Mouse (Mus musculus) megakaryocyte progenitor cell, adult 5-6 weeks (primary cell): ENCODE measurements around the gene C130050O18Rik. TPM values are rescaled to one million over a fixed set of nuclear protein-coding genes. Genes with fewer than 3 reads are reported as not detected.

Experiments used
- ATAC-seq: replicated peaks from 2 replicates; pipeline ENCODE4 v1.8.0; 2016; ENCODE audit warnings: mild to moderate bottlenecking, moderate TSS enrichment, inconsistent platforms; ENCODE audit not compliant: poor library complexity
- total RNA-seq, 2 experiments: library from RNA; stranded (forward) in 1 of 2; stranded (reverse) in 1 of 2; fragments of 157-497, 149-512 nt in 1 of 2; fragments of 200-1000 nt in 1 of 2; gene quantifications; 2 replicates each; pipeline versions ENCODE4 v1.2.3 to v1.2.4; 2015 to 2017

Gene C130050O18Rik
- total RNA-seq (2015) (1.8 and 2.3 TPM in 2 replicates), total RNA-seq (2017) (1.3 and 2.1 TPM in 2 replicates)

DNA sequence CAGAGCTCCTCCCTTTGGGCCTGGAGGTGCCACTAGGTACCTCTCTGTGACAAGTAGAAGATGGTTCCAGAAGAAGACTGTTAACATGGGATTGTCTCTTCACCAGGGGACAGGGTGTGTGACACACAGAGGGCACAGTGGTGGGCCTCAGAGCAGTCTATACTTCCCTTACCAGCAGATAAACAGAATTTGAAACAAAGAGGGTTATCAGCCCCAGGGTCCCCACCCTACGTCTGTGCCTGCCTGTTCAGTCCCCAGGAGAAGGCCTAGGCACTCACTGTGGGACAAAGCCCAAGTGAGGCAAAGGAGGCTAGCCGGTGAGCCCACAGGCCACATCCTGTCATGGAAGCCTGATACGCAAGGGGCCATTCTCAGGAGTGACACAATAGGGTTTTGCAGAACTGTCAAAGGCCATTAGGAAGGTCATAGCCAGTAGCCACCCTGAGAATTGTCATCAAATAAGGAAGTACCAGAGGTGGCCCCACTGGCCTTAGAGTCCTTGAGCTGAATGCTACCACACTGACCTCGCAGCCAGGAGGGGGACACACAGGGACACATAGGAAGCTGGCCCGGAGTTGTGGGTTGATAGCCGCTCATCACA lies at the start of gene C130050O18Rik:
Gene C130050O18Rik, plus strand, starts transcription at position 480 of the 601 bp plus-strand sequence.
- ATAC-seq: peak; percentile 57

DNA sequence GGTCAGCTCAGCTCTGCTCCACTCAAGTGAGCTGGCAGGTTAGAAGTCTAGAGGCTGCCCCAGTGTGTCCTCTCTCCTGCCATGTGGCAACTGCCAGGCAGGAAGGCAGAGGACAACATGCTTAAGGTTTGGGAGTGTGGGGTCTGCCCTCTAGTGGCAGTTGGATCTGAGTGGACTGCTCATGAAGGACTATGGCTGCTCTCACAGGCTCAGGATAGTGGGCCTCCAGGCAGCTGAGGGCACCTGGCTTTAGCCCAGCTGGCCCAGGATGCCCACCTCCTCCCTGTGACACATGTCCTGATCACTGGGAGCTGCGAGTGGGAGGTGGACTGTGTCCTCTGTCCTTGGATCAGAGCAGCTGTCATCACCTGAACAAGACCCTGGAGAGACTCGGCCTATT lies 46.4 kb upstream of the C130050O18Rik start:
- ATAC-seq: peak; percentile 79

DNA sequence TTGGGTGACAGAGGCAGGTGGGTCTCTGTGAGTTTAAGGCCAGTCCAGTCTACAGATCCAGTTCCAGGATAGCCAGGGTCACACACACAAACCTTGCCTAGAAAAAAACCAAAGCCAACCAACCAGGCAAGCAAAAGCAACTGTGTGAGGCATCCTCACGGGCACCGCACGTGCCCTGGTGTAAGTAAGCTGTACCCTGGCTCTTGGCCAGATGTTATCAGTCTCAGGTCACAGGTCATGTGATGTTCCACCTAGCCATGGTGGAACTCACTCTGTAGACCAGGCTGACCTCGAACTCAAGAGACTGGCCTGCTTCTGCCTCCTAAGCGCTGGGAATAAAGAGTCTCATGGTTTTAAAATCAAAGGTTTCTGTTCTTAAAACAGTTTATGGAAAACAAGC lies 45.8 kb upstream of the C130050O18Rik start:
- ATAC-seq: no peak

DNA sequence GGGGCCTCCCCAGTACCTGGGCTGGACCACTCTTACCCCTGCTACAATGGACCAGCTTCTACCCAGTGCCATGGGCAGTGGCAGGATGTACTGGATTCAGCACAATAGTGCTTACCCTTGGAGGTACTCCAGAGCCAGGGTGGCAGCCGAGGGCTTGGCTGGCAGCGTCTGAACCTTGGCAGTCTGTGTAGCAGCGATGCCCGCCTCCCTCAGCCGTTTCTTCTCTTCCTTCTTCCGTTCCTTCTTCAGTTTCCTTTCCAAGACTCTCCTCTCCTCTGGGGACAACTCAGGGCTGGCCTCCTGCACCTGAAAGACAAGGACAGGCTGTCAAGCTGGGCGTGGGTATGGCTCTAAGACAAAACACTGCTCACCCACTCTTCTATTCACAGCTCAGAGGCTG lies 41.2 kb upstream of the C130050O18Rik start:
- no peak for ATAC-seq

DNA sequence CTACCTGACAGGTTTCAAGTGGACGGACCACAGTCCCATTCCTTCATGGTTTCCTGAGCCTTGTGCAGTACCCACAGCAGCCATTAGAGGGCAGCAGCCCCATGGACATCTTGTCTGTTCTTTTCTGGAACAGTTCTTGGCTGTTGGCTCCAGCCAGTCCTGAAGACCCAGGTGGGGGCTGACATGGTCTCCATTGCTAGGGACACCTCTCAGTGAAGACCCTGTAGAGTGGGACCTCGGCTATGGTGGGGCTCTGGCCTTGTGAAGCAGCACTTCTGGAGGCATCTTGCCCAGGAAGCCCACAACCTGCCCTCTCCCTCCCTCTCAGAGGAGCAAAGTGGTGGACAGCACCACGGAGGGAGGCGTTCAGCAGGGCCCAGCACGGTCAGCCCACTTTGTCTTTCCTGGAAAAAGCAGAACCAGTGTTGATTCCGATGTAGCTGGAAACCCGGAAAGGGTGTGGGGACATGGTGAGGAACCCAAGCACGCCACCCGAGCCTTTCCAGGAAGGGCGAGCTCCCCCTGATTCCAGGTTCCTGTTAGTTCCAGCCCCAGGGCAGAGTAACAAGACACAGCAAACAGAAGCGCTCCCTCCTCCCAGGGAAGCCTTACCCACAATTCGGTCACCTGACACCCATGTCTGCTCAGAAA lies 40.7 kb upstream of the C130050O18Rik start:
- ATAC-seq: peak; percentile 71

DNA sequence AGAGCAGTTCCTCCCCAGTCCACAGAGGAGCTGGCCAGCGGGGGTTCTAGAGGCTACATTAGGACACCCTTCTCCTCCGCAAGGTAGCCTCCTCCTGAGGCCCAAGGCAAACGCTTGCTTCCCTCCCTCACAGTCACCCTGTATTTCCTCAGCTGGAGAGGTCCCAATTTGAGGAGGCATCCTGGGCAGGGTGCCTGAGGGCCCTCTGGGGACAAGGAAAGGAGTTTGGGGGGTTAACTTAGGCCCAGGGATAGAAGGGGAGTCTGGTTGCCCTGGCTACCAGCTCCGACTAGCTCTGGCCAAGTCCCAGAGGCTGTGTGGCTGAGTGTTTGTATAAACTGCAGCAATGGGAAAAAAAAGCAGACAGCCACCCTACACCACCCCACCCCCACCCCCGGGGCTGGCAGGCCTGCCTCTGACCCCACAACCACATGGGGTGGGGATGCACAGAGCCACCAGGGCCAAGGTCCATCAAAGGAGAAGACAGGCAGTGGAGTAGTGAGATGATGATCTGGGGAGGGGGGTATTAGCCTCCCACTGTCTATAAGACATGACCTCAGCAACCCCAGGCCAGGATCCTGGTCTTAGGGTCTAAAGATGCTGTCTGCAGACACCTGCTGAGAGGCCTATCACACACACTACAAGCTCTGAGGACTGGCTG lies 40.0 kb upstream of the C130050O18Rik start:
- ATAC-seq: no peak

DNA sequence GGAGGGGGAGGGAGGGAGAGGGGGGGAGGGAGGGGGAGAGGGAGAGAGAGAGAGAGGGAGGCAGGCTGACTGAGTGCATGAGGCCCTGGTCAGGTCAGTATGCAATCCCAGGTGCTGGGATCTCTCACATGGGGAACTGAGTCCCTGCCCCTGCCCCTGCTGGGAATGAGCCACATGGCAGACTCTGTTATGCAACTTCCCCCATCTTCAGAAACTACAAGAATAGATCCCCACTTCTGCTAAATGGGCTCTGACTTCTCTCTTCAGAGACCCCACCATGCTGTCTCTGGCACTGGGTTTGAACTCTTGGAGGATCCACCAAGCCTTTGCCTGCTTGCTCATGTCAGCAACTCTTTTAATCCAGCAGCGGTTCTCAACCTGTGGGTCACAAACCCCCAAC lies 39.3 kb upstream of the C130050O18Rik start:
- peak; percentile 59 for ATAC-seq

DNA sequence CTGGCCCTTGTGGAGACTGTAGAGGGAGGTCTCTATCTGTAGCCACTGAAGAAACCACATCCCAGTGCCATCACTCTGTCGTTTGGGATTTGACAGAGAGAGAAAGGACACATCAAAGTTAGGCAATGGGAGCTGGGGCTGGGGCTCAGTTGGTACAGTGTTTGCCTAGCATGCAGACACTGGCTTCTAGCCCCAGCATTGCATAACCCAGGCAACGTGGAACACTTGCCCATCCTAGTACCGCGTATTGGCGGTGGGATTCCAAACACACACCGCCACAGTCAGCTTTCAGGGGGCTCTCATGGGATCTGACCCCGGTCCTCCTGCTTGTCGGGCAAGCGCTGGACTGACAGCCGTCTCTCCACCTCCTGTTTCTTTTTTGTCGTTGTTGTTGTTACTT lies 38.6 kb upstream of the C130050O18Rik start:
- peak; percentile 30 for ATAC-seq

DNA sequence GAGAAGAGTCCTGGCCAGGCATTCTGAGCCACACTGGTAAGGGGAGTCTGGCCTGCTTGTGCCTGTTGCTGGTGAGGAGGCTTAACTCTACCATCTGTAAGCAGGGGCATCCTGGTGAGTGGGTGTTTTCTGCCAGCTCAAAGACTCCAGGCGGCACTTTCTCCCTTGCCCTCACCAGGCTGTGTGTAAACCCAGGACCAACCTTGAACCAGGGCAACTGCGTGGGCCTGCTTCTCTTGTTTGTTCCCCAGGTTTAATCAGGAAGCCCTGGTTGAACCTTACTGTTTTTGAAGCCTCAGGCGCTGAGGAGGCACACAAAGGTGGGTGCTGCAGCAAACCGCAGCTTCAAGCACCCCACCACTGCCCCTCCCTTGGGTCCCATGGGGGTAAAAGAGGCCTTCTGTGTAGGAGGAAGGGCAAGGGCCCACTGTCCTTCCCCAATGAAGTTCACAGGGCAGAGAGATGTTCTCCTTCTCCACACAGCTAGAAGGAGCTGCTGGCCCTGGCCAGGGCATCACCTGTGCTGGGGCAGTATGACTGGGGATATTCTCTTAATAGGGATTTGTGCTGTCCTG lies 37.1 kb upstream of the C130050O18Rik start:
- ATAC-seq: no peak

DNA sequence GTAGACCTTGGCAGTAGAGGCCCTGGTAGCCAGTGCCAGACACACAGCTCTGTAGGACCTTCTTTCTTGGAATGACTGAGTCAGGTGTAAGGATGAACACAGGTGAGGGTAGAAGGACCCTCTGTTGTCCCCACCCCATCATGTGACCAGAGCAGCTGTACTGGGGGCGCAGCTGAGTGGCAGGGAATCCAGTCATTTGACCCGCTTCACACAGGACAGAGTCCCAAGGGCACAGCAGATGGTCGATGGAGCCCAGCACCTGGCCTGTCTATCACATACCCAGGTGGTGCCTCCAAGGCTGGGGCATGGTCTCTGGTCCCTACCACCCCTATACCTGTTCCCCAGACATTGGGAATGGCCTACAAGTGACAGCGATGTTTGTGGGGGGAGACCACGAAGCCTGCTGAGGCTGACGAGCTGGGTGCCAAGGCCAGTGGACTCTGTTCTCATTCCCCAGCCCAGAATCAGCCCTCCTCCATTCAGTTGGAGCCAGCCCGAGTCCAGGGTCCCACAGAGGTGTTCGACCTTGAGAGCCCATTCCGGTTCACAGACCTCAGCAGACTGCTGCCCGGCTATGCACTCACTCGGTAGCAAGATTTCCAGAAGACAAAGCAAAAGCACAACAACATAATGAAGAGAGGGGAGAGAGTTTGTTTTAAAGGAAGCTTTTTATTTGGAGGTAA lies 36.3 kb upstream of the C130050O18Rik start:
- ATAC-seq: no peak

DNA sequence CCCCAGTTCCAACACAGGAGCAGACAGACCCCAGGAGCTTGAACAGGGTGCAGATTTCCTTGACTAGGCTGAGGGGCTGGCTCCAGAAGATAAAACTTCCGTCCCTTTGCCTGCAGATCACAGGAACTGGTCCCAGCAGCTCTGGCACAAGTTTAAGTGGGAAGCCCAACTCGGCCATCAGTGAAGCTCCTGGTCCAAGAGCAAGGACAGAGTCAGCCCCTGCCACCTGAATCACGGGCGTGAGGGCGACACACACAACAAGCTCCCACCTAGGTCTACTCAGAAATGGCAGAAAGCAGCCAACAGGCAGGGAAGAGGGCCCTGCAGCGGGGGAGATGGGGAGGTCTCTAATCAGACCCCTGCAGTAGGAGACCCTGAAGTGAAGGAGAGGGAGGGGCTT lies 34.7 kb upstream of the C130050O18Rik start:
- no peak for ATAC-seq

DNA sequence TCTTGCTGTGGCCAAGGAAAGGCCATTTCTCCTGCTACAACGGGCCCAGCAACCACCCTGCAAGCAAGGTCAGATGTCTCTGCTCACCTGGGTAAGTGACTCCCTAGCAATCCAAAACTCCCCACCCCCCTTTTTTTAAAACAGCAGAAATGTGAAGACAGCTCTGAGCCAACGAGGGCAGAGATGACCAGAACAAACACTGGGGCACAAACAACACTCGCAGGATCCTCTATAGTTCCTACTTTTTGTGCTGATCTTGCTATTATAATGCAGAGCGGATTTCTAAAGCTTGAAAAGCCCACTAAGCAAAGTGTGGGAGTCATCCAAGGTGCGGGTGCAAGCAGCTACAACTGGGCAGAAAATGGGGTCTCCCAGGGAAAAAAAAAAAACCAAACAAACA lies 34.0 kb upstream of the C130050O18Rik start:
- no peak for ATAC-seq

DNA sequence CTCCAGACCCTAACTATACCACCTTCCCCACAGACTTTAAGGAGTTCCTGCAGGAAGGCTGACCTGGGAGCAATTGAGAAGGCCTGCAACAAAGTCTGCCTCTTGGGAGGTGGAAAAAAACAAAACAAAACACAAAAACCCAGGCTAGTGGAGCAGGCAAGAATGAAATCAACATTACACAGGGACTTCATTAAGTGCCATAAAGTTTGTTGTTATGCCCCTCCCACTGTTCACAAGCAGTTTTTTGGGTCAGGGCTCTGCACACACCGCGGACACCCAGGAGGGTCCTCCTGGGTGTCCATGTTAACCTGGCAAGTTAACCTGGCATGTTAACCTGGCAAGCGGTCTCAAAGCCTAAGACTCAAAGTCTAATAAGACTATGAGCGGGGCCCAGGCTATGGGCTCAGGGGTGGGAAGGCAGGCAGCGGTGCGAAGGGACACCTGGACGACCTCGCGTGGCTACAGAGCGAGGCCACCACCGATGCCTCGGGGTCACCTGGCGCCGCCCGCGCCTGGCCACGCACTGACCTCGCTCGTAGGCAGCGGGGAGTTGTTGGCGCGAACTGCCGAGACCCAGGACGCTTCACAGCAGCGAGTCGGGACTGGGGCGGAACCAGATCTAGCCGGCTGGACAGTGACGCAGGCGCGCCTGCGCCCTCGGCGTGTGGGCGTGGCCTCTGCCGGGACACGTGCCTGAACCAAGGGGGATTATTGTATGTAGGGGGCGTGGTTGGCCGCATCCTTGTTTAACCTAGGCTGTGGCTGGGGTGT lies 33.3 kb upstream of the C130050O18Rik start:
- ATAC-seq: peak; percentile 92

DNA sequence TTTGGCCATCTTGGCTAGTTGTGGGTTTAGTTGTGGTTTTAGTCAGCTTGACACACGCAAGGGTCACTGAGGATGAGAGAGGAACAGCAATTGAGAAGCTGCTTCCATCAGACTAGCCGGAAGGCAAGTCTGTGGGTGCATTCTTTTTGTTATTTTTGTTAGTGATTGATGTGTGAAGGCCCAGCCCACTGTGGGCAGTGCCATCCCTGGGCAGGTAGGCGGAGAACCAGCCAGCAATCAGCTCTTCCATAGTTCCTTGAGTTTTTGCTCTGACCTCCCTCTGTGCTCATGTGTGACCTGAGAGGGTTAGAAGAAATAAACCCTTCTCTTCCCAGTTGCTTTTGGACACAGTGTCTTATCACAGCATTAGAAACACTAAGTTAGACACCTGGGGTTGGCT lies 32.0 kb upstream of the C130050O18Rik start:
- ATAC-seq: no peak

DNA sequence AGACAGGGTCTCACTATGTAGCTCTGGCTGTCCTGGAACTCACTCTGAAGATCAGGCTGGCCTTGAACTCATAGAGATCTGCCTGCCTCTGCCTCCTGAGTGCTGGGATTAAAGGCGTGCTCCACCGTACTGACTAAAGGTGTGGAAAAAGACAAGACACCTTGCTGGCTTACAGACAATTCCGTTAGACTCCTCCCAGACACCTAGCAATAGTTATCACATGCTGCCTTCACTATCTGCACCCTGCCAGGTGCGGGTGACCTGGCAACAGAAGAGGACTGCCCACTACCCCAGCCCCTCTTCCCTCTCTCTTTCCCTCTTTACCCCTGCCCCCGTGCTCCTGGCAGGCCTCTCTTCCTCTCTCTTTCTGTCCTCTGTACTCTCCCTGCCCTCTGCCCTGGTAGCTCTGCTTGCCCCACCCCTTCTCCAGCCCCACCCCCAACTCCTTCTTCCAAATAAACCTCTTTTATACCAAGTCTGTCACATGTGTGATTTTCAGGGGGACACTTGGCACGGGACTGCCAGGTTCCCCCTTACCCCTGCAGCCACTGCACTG lies 31.1 kb upstream of the C130050O18Rik start:
- ATAC-seq: no peak

DNA sequence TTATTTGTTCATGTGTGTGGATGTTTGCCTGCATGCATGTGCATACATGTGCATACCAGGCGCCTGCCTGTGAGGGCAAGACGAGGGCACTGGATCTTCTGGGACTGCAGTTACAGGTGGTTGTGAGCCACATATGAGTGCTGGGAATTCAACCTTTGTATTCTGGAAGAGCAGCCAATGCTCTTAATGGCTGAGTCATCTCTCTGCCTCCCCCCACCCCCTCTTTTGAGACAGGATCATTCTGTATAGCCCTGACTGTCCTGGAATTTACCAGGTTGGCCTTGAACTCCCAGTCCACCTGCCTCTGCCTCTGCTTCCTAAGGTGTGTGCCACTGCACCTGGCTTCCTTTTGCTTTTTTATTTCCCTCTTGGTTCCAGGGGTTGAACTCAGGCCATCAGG lies 30.2 kb upstream of the C130050O18Rik start:
- no peak for ATAC-seq

DNA sequence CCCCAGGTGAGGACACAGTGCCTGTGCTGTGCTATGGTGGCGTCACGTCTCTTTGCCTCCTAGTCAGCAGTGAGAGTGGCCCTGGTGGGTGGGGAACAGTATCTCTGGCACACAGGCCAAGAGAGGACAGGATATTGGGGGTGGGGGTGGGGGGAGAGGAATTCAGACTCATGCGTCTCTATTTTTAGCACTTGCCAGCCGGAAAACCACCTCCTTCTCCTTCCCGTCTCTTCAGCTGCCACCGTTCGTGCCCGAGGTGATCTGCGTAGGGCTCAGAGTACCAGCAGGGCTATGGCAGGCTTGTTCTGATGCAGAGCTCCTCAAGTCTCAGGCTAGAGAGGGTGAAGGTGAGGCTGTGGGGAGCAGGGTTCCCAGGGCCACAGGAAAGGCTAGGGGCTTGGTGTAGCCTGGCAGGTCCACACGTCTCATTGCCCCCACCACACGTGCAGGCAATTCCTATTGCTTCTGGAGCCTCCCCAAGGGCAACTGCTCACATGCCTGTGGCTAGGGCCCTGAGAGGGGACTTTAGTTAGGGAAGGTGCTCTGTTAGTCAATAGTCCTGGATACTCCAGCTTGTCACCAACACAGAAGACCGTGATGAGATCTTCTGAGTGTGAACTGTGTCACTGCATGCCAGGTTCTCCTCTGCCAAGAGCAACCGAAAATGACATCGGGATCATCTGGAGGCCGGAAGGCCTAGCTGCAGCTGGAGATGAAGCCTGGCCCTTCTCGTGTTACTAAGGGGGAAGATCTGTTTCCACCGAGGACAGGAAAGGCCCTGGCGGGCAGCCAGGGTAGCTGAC lies 27.4 kb upstream of the C130050O18Rik start, which contains the start of gene Gpr146:
Gene Gpr146, plus strand, starts transcription at position 230 of the 803 bp plus-strand sequence.
- ATAC-seq: peak; percentile 21

DNA sequence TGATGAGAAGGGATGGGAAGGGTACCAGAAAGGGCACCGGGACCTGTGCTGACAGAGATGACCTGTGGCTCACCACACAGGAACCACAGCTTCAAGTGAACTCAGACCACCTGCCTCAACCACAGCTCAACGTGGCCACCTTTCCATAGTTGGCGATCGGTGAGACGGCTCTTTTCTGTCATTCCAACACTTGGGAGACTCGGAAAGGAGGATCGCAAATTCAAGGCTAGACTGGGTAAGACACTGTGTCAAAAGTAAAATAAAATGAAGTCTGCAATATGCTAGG lies 26.9 kb upstream of the C130050O18Rik start:
- ATAC-seq: no peak

DNA sequence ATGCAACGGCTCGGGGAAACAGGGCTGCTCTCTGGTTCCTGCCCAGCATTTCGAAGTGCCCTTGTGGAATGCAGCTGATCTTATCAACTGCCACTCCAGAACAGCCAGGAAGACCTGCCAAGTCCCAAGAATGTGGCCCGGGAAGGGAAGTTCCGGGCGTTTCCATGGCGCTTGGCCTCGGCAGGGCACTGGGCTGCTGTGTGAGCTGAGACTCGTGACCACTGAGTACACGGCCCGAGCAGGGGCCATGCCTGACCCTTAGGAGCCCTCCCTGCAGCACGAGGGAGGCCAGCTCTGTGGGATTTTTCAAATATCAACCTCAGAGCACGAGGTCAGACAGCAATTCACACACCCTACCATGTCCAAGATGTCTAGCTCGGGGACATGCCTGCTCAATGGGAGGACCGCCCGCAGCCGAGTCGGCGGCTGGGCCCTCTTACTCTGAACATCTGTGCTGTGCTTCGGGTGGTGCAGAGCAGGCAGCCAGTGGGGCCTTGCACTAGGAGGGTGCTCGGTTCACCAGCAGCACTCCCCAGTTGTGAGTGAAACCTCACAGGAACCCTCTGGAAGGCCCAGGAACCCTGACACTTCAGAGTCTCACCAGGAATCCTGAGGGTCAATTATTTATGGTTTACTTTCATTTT lies 26.0 kb upstream of the C130050O18Rik start:
- ATAC-seq: no peak
